ENCODE assay signal across 16 mouse cellular contexts in the genomic region with DNA sequence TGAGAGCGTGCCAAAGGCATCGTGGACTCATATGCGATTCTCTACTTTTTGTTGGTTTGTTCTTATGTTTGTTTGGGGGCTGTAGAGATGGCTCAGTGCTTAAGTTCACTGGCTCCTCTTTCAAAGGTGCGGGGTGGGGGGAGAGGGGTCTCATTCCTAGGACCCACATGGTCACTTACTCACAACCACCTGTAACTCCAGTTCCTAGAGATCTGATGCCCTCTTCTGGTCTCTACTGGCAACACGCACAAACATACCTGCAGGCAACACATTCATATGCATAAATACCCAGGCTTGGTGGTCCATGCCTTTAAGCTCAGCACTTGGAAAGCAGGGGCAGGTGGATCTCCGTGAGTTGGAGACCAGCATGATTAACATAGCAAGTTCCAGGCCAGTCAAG.
A peak's percentile ranks its signal among the peaks of the same experiment; 100 is the strongest.
DNase-seq lines count a peak whose midpoint lies in the region; ATAC-seq and TF ChIP-seq lines count a peak whose summit lies in the region.
"Had no signal": no experiment of that assay in that cellular context is flagged by ENCODE, and none has a peak within 500 bp of the region (broad histone marks: within the 10 kb centered on the region; RNA-seq: fewer than 3 reads in every experiment).

No protein-coding gene starts in this region.

- no peak overlapping the region for H3K4me2 ChIP-seq in midbrain, embryonic 11.5 days
- H3K4me2 ChIP-seq in midbrain, embryonic 16.5 days (ENCODE audit: low read length): no peak overlapping the region
- H3K4me2 ChIP-seq: embryonic facial prominence, embryonic 15.5 days; limb, embryonic 15.5 days had no signal

- 84% methylated on average over 6 of the region's 6 CpGs for WGBS in kidney, adult 2 months
- 75% methylated on average over 6 of the region's 6 CpGs for WGBS in midbrain, embryonic 11.5 days
- WGBS in midbrain, embryonic 16.5 days: 75% methylated on average over 6 of the region's 6 CpGs

- peak; percentile 2 for DNase-seq in CD4-positive, CD25-positive, alpha-beta regulatory T cell, adult 2 months (ENCODE audit: low read depth, low spot score)
- no peak for DNase-seq in kidney, adult 2 months
- no peak for DNase-seq in kidney, adult 18-20 months
- peak; percentile 53 for DNase-seq in midbrain, embryonic 11.5 days (ENCODE audit: low spot score, missing footprints)
- DNase-seq in T-cell, adult 2 months (ENCODE audit: low spot score): no peak
- DNase-seq in gastrocnemius, postnatal 10 days: no peak
- DNase-seq: adrenal gland, adult 8-10 months; cerebellum, postnatal 25 days; gastrocnemius, postnatal 36 days; heart, postnatal 36 days; right cerebral cortex, postnatal 4 days had no signal

- peak; percentile 34; the same call in 1 of the 2 replicates for TF ChIP-seq CTCF in kidney, adult 2 months (conservative IDR thresholded peaks at IDR 0.05; ENCODE audit: insufficient read depth, insufficient read length, low read depth, low read length)

- H3K27ac ChIP-seq in kidney, adult 2 months (ENCODE audit: insufficient read depth, low read depth, low read length): no peak overlapping the region
- H3K27ac ChIP-seq in midbrain, embryonic 11.5 days (ENCODE audit: low read depth, low read length): no peak overlapping the region
- no peak overlapping the region for H3K27ac ChIP-seq in midbrain, embryonic 16.5 days (ENCODE audit: low read length)
- H3K27ac ChIP-seq: embryonic facial prominence, embryonic 15.5 days; limb, embryonic 15.5 days had no signal

- H3K9ac ChIP-seq in midbrain, embryonic 11.5 days (ENCODE audit: low read length): no peak overlapping the region
- no peak overlapping the region for H3K9ac ChIP-seq in midbrain, embryonic 16.5 days (ENCODE audit: low read depth, low read length)
- H3K9ac ChIP-seq: embryonic facial prominence, embryonic 15.5 days; limb, embryonic 15.5 days had no signal

- H3K36me3 ChIP-seq in kidney, adult 2 months (ENCODE audit: control insufficient read depth, insufficient read depth, low read length): no peaks in the 10 kb centered on the region
- no peaks in the 10 kb centered on the region for H3K36me3 ChIP-seq in midbrain, embryonic 11.5 days (ENCODE audit: control insufficient read depth, insufficient read depth, low read length)
- no peaks in the 10 kb centered on the region for H3K36me3 ChIP-seq in midbrain, embryonic 16.5 days (ENCODE audit: control insufficient read depth, insufficient read depth, low read length)
- H3K36me3 ChIP-seq: embryonic facial prominence, embryonic 15.5 days; limb, embryonic 15.5 days had no signal

- ATAC-seq in CD4-positive, CD25-positive, alpha-beta regulatory T cell, adult 4 months: no peak
- ATAC-seq in midbrain, embryonic 11.5 days (ENCODE audit: low FRiP score): no peak
- no peak for ATAC-seq in midbrain, embryonic 16.5 days
- ATAC-seq: forebrain, embryonic 16.5 days had no signal

- H3K4me1 ChIP-seq in kidney, adult 2 months (ENCODE audit: control insufficient read depth, insufficient read depth, low read length): no peaks in the 10 kb centered on the region
- no peaks in the 10 kb centered on the region for H3K4me1 ChIP-seq in midbrain, embryonic 11.5 days (ENCODE audit: control insufficient read depth, insufficient read depth, low read length)
- no peaks in the 10 kb centered on the region for H3K4me1 ChIP-seq in midbrain, embryonic 16.5 days (ENCODE audit: control insufficient read depth, insufficient read depth, low read length)

- TF ChIP-seq POLR2A in kidney, adult 2 months (IDR thresholded peaks at IDR 0.05; ENCODE audit: low read depth, low read length): no peak

- no peaks in the 10 kb centered on the region for H3K9me3 ChIP-seq in midbrain, embryonic 11.5 days (ENCODE audit: control insufficient read depth, low read length)
- 0 out of 2 replicates have a peak, but pooled peaks cover 2% of the 10 kb centered on the region for H3K9me3 ChIP-seq in midbrain, embryonic 16.5 days (replicated peaks; ENCODE audit: control insufficient read depth, low read length, poor library complexity, severe bottlenecking)
- H3K9me3 ChIP-seq: limb, embryonic 15.5 days had no signal

- H3K4me3 ChIP-seq in kidney, adult 2 months (ENCODE audit: insufficient read depth, low read depth, low read length): no peak overlapping the region
- H3K4me3 ChIP-seq in midbrain, embryonic 11.5 days (ENCODE audit: low read depth, low read length): no peak overlapping the region
- no peak overlapping the region for H3K4me3 ChIP-seq in midbrain, embryonic 16.5 days (ENCODE audit: low read depth, low read length)
- H3K4me3 ChIP-seq: embryonic facial prominence, embryonic 15.5 days; limb, embryonic 15.5 days had no signal

- no peaks in the 10 kb centered on the region; the same call in 1 of the 2 replicates for H3K27me3 ChIP-seq in kidney, adult 2 months (replicated peaks; ENCODE audit: control insufficient read depth, insufficient read depth, low read length)
- no peaks in the 10 kb centered on the region for H3K27me3 ChIP-seq in midbrain, embryonic 11.5 days (ENCODE audit: control insufficient read depth, insufficient read depth, low read length)
- no peaks in the 10 kb centered on the region for H3K27me3 ChIP-seq in midbrain, embryonic 16.5 days (ENCODE audit: control insufficient read depth, insufficient read depth, low read depth, low read length)
- H3K27me3 ChIP-seq: embryonic facial prominence, embryonic 15.5 days; limb, embryonic 15.5 days had no signal

Comparison
In these comparisons a context has a peak if more than half of its experiments do, and no peak if none do; other contexts are left out.
1. DNase-seq: peak in CD4-positive, CD25-positive, alpha-beta regulatory T cell, adult 2 months (single experiment) and midbrain, embryonic 11.5 days (single experiment); none in kidney, adult 2 months (single experiment), kidney, adult 18-20 months (single experiment), T-cell, adult 2 months (single experiment) and gastrocnemius, postnatal 10 days (single experiment).